Mouse (Mus musculus) ES-E14 (cell line): Measurements from ENCODE around the gene Ube2g2.

ENCODE experiments used
- CHD2 ChIP-seq: IDR thresholded peaks from 2 replicates; pipeline ENCODE4 v1.6.1; 2014; ENCODE audit warnings: mild to moderate bottlenecking, low read depth, low read length, inconsistent platforms
- MAFK ChIP-seq: IDR thresholded peaks from 2 replicates; pipeline ENCODE4 v1.6.1; 2014; ENCODE audit warnings: mild to moderate bottlenecking, low read depth, low read length, inconsistent platforms; ENCODE audit not compliant: insufficient read depth
- ZC3H11A ChIP-seq: IDR thresholded peaks from 2 replicates; pipeline ENCODE4 v1.6.1; 2012; ENCODE audit warnings: low read depth, mild to moderate bottlenecking, inconsistent platforms, low read length, borderline replicate concordance
- ZNF384 ChIP-seq: IDR thresholded peaks from 2 replicates; pipeline ENCODE4 v1.6.1; 2012; ENCODE audit warnings: low read depth, low read length, inconsistent platforms

GRCm38 (mm10) chr10:77666342-77666741 is 44.3 kb downstream of the Ube2g2 start:
- TF ChIP-seq MAFK (no peak), ZC3H11A (no peak), CHD2 (no peak), ZNF384 (no peak)
